Comparison of ENCODE assay signal across 8 mouse cellular contexts in the genomic region with DNA sequence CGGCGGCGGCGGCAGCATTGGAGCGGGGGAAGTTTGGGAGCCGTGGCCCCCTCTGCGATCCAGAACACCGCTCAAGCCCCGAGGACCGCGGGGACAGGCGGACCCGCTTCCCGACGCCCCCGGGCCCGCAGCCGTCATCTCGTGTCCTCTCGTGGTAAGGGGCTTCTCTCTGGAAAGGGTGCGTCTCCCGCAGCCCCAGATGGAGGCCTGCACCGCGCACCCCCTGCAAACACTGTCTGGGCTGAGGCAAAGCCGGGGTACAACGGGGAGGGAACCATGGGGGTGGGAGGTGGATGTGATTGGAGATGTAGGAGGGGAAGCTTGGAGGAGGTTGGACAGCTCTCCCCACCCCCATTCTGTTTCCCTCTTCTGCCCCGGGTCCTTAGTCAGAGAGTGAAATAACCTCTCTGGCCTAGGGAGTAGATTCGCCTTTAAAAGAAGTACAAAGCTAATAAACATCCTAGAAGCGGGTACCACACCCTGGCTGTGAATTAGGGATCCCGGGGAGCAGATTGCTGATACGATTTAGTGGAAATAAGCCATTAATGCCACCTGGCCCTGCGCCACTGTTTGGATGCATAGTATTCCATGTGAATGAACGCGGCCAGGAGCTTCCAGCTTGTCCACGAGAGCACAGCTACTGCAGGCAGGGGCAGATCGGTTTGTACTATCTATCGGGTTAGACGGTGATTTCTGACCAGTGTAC. TPM values are rescaled to one million over a fixed set of nuclear protein-coding genes. Genes with fewer than 3 reads are reported as not detected.
DNase-seq lines count a peak whose midpoint lies in the region; ATAC-seq and TF ChIP-seq lines count a peak whose summit lies in the region.

No protein-coding gene starts in this region.

- H3K9ac ChIP-seq in kidney, postnatal 0 days (ENCODE audit: low read depth, low read length), result peak overlapping the region; percentile 68
- H3K9ac ChIP-seq in liver, embryonic 11.5 days (ENCODE audit: low read depth, low read length), result peak overlapping the region; percentile 50
- H3K9ac ChIP-seq in neural tube, embryonic 13.5 days, result peak overlapping the region; percentile 85

- TF ChIP-seq POLR2A in cortical plate, adult 2 months (IDR thresholded peaks at IDR 0.05; ENCODE audit: extremely low read depth, insufficient read depth, low read length), result no peak

- ATAC-seq in kidney, postnatal 0 days (replicated peaks; ENCODE audit: low FRiP score, low read depth), result peak; percentile 44
- ATAC-seq in liver, embryonic 11.5 days (replicated peaks; ENCODE audit: low FRiP score), result peak; percentile 22
- ATAC-seq in neural tube, embryonic 13.5 days (ENCODE audit: low read depth), result peak; percentile 86
- no peak for ATAC-seq in erythroid progenitor cell, adult 5-6 weeks (replicated peaks; ENCODE audit: low FRiP score, poor library complexity, severe bottlenecking)

- TF ChIP-seq CTCF in cortical plate, adult 2 months (IDR thresholded peaks at IDR 0.05; ENCODE audit: extremely low read depth, insufficient read depth, low read length), result no peak
- no peak for TF ChIP-seq CTCF in kidney, postnatal 0 days (IDR thresholded peaks at IDR 0.05; ENCODE audit: low read depth)

- peak overlapping the region; percentile 98 for H3K4me3 ChIP-seq in cortical plate, adult 2 months (ENCODE audit: insufficient read depth, low read length)
- H3K4me3 ChIP-seq in heart, embryonic 10.5 days, result peak overlapping the region; percentile 88
- peak overlapping the region; percentile 94 for H3K4me3 ChIP-seq in kidney, postnatal 0 days (replicated peaks; ENCODE audit: low read depth, low read length)
- peak overlapping the region; percentile 81 for H3K4me3 ChIP-seq in liver, embryonic 11.5 days (ENCODE audit: low read depth, low read length)
- H3K4me3 ChIP-seq in neural tube, embryonic 13.5 days, result peak overlapping the region; percentile 84

- peak overlapping the region; percentile 92 for H3K27ac ChIP-seq in cortical plate, adult 2 months (ENCODE audit: insufficient read depth, low read length)
- peak overlapping the region; percentile 94 for H3K27ac ChIP-seq in heart, embryonic 10.5 days
- H3K27ac ChIP-seq in kidney, postnatal 0 days, result peak overlapping the region; percentile 71
- no peak overlapping the region for H3K27ac ChIP-seq in liver, embryonic 11.5 days (ENCODE audit: low read depth, low read length)
- peak overlapping the region; percentile 83 for H3K27ac ChIP-seq in neural tube, embryonic 13.5 days (replicated peaks)

- peaks cover 6% of the 10 kb centered on the region; the same call in 1 of the 2 replicates for H3K36me3 ChIP-seq in heart, embryonic 10.5 days
- H3K36me3 ChIP-seq in kidney, postnatal 0 days (ENCODE audit: insufficient read depth, low read length), result no peaks in the 10 kb centered on the region
- no peaks in the 10 kb centered on the region for H3K36me3 ChIP-seq in liver, embryonic 11.5 days (ENCODE audit: control insufficient read depth, insufficient read depth, low read length)
- peaks cover 23% of the 10 kb centered on the region for H3K36me3 ChIP-seq in neural tube, embryonic 13.5 days

- no peaks in the 10 kb centered on the region for H3K9me3 ChIP-seq in heart, embryonic 10.5 days
- H3K9me3 ChIP-seq in kidney, postnatal 0 days (replicated peaks; ENCODE audit: low read length), result no peaks in the 10 kb centered on the region
- H3K9me3 ChIP-seq in liver, embryonic 11.5 days (ENCODE audit: control insufficient read depth, low read length), result no peaks in the 10 kb centered on the region
- no peaks in the 10 kb centered on the region for H3K9me3 ChIP-seq in neural tube, embryonic 13.5 days

- DNase-seq in 416B (ENCODE audit: low read depth) (peak; percentile 52), R1 (ENCODE audit: low read depth, low spot score) (peak; percentile 88)
- DNase-seq in heart, embryonic 10.5 days (ENCODE audit: low spot score), result no peak
- peak; percentile 83 for DNase-seq in kidney, postnatal 0 days (ENCODE audit: low spot score)
- no peak for DNase-seq in liver, embryonic 11.5 days (ENCODE audit: low spot score)

- WGBS in heart, embryonic 10.5 days, result 3% methylated on average over 38 of the region's 38 CpGs
- under 1% methylated on average over 36 of the region's 38 CpGs for WGBS in kidney, postnatal 0 days
- WGBS in liver, embryonic 11.5 days, result 5% methylated on average over 38 of the region's 38 CpGs
- 1% methylated on average over 26 of the region's 38 CpGs for WGBS in neural tube, embryonic 13.5 days

- H3K4me1 ChIP-seq in cortical plate, adult 2 months (ENCODE audit: control insufficient read depth, insufficient read depth, low read length), result peaks cover 3% of the 10 kb centered on the region; the same call in 1 of the 2 replicates
- H3K4me1 ChIP-seq in heart, embryonic 10.5 days, result 0 out of 2 replicates have a peak, but pooled peaks cover 6% of the 10 kb centered on the region
- H3K4me1 ChIP-seq in kidney, postnatal 0 days (replicated peaks; ENCODE audit: insufficient read depth, low read length), result no peaks in the 10 kb centered on the region
- H3K4me1 ChIP-seq in liver, embryonic 11.5 days (replicated peaks; ENCODE audit: control insufficient read depth, insufficient read depth, low read length), result peaks cover 10% of the 10 kb centered on the region
- peaks cover 26% of the 10 kb centered on the region for H3K4me1 ChIP-seq in neural tube, embryonic 13.5 days (replicated peaks)

- H3K27me3 ChIP-seq in heart, embryonic 10.5 days (ENCODE audit: insufficient read depth, poor library complexity, severe bottlenecking), result no peaks in the 10 kb centered on the region
- no peaks in the 10 kb centered on the region for H3K27me3 ChIP-seq in kidney, postnatal 0 days (ENCODE audit: insufficient read depth, low read length)
- no peaks in the 10 kb centered on the region for H3K27me3 ChIP-seq in liver, embryonic 11.5 days (replicated peaks; ENCODE audit: control insufficient read depth, insufficient read depth, low read length)
- H3K27me3 ChIP-seq in neural tube, embryonic 13.5 days, result no peaks in the 10 kb centered on the region

- peak overlapping the region; percentile 95 for H3K4me2 ChIP-seq in kidney, postnatal 0 days (ENCODE audit: low read length)
- peak overlapping the region; percentile 100 for H3K4me2 ChIP-seq in liver, embryonic 11.5 days
- peak overlapping the region; percentile 92 for H3K4me2 ChIP-seq in neural tube, embryonic 13.5 days

RNA-seq across cellular contexts. Expression of gene Sgtb, which starts 0.4 kb away (rescaled TPM):
- polyA plus RNA-seq in cortical plate, adult 2 months (2012; rRNA removed), result 96.1 and 99.2 TPM in 2 replicates
- polyA plus RNA-seq in heart, embryonic 10.5 days (2016; fragmentation: Nextera tagmentation; extraction: Ambion mirVana), result 3.1 and 4.1 TPM in 2 replicates
- polyA plus RNA-seq in kidney, postnatal 0 days (2015; fragmentation: Nextera tagmentation; extraction: Ambion mirVana), result 5.6 and 5.9 TPM in 2 replicates
- polyA plus RNA-seq in liver, embryonic 11.5 days (2014; fragmentation: Nextera tagmentation; extraction: Ambion mirVana), result 2.1 and 2.7 TPM in 2 replicates
- polyA plus RNA-seq in neural tube, embryonic 13.5 days (2015; fragmentation: Nextera tagmentation; extraction: Ambion mirVana), result 34.3 and 40.2 TPM in 2 replicates
- not detected in 2 replicates for total RNA-seq in erythroid progenitor cell, adult 5-6 weeks (2015; ENCODE audit: low replicate concordance)
- total RNA-seq in erythroid progenitor cell, adult 5-6 weeks (2017; ENCODE audit: low replicate concordance), result not detected in 2 replicates

RNA-seq across cellular contexts. Expression of gene Nln, which starts 0.6 kb away (rescaled TPM):
- polyA plus RNA-seq in cortical plate, adult 2 months (2012; rRNA removed), result 19.9 and 21.2 TPM in 2 replicates
- 22.2 and 27.2 TPM in 2 replicates for polyA plus RNA-seq in heart, embryonic 10.5 days (2016; fragmentation: Nextera tagmentation; extraction: Ambion mirVana)
- 13.5 and 15.2 TPM in 2 replicates for polyA plus RNA-seq in kidney, postnatal 0 days (2015; fragmentation: Nextera tagmentation; extraction: Ambion mirVana)
- 20.9 and 22.7 TPM in 2 replicates for polyA plus RNA-seq in liver, embryonic 11.5 days (2014; fragmentation: Nextera tagmentation; extraction: Ambion mirVana)
- polyA plus RNA-seq in neural tube, embryonic 13.5 days (2015; fragmentation: Nextera tagmentation; extraction: Ambion mirVana), result 32.4 and 36.5 TPM in 2 replicates
- 5.8 and 11.7 TPM in 2 replicates for total RNA-seq in erythroid progenitor cell, adult 5-6 weeks (2015; ENCODE audit: low replicate concordance)
- total RNA-seq in erythroid progenitor cell, adult 5-6 weeks (2017; ENCODE audit: low replicate concordance), result 3.5 and 4.4 TPM in 2 replicates

Comparison
In these comparisons a context has a peak if more than half of its experiments do, and no peak if none do; other contexts are left out.
1. DNase-seq: peak in 416B (single experiment), R1 (single experiment) and kidney, postnatal 0 days (single experiment); none in heart, embryonic 10.5 days (single experiment) and liver, embryonic 11.5 days (single experiment).
2. Peak in every context shown above with its lines, with median percentiles within 50 percentile points of each other: H3K4me3 ChIP-seq, H3K4me2 ChIP-seq and H3K9ac ChIP-seq.